Mouse (Mus musculus): ENCODE data around the gene Sgms2. TPM values are rescaled to one million over a fixed set of nuclear protein-coding genes. Genes with fewer than 3 reads are reported as not detected.

The Sgms2 gene
- polyA plus RNA-seq, 1 experiment from 2014 or later, result 13.2 TPM

GRCm38 (mm10) chr3:131296893-131297292, 194.3 kb downstream of the Sgms2 start:
- WGBS, result 91% methylated on average over 7 of the region's 7 CpGs
- H3K9ac ChIP-seq, result no peak overlapping the region
- no peaks in the 10 kb centered on the region for H3K9me3 ChIP-seq
- H3K4me3 ChIP-seq, result no peak overlapping the region
- H3K27ac ChIP-seq, result no peak overlapping the region
- no peaks in the 10 kb centered on the region for H3K36me3 ChIP-seq
- peaks cover 19% of the 10 kb centered on the region for H3K4me1 ChIP-seq
- H3K4me2 ChIP-seq (replicated peaks), result no peak overlapping the region
- no peaks in the 10 kb centered on the region for H3K27me3 ChIP-seq
- ATAC-seq (ENCODE audit: low FRiP score, low read depth), result no peak

GRCm38 (mm10) chr3:131295513-131296200, 195.6 kb downstream of the Sgms2 start:
- ATAC-seq (ENCODE audit: low FRiP score, low read depth), result no peak
- Histone ChIP-seq H3K4me1 (peaks cover 19% of the 10 kb centered on the region), H3K27ac (no peak overlapping the region), H3K36me3 (no peaks in the 10 kb centered on the region), H3K9ac (no peak overlapping the region), H3K4me2 (replicated peaks) (no peak overlapping the region), H3K27me3 (no peaks in the 10 kb centered on the region), H3K4me3 (no peak overlapping the region), H3K9me3 (no peaks in the 10 kb centered on the region)
- WGBS, result 82% methylated on average over 12 of the region's 12 CpGs

GRCm38 (mm10) chr3:131294503-131294902, 196.7 kb downstream of the Sgms2 start:
- Histone ChIP-seq H3K36me3 (no peaks in the 10 kb centered on the region), H3K27ac (no peak overlapping the region), H3K4me2 (replicated peaks) (no peak overlapping the region), H3K9ac (no peak overlapping the region), H3K4me3 (no peak overlapping the region), H3K9me3 (no peaks in the 10 kb centered on the region), H3K27me3 (no peaks in the 10 kb centered on the region), H3K4me1 (peaks cover 19% of the 10 kb centered on the region)
- no peak for ATAC-seq (ENCODE audit: low FRiP score, low read depth)
- WGBS, result 62% methylated on average over 3 of the region's 3 CpGs

GRCm38 (mm10) chr3:131292959-131293358, 198.3 kb downstream of the Sgms2 start:
- no peak overlapping the region for H3K4me2 ChIP-seq (replicated peaks)
- ATAC-seq (ENCODE audit: low FRiP score, low read depth), result no peak
- H3K9me3 ChIP-seq, result no peaks in the 10 kb centered on the region
- WGBS, result 75% methylated on average over 3 of the region's 3 CpGs
- no peak overlapping the region for H3K9ac ChIP-seq
- H3K36me3 ChIP-seq, result no peaks in the 10 kb centered on the region
- no peaks in the 10 kb centered on the region for H3K27me3 ChIP-seq
- peaks cover 5% of the 10 kb centered on the region for H3K4me1 ChIP-seq
- no peak overlapping the region for H3K27ac ChIP-seq
- H3K4me3 ChIP-seq, result no peak overlapping the region

GRCm38 (mm10) chr3:131292349-131292748, 198.9 kb downstream of the Sgms2 start:
- Histone ChIP-seq H3K4me1 (no peaks in the 10 kb centered on the region), H3K4me2 (replicated peaks) (no peak overlapping the region), H3K27me3 (no peaks in the 10 kb centered on the region), H3K9me3 (no peaks in the 10 kb centered on the region), H3K27ac (no peak overlapping the region), H3K36me3 (no peaks in the 10 kb centered on the region), H3K4me3 (no peak overlapping the region), H3K9ac (no peak overlapping the region)
- no peak for ATAC-seq (ENCODE audit: low FRiP score, low read depth)
- WGBS, result 92% methylated on average over 2 of the region's 2 CpGs

- Histone ChIP-seq H3K27me3 (no peaks in the 10 kb centered on the region), H3K9ac (no peak overlapping the region), H3K4me1 (no peaks in the 10 kb centered on the region), H3K4me2 (replicated peaks) (no peak overlapping the region), H3K4me3 (no peak overlapping the region), H3K9me3 (no peaks in the 10 kb centered on the region), H3K27ac (no peak overlapping the region), H3K36me3 (no peaks in the 10 kb centered on the region)
- ATAC-seq (ENCODE audit: low FRiP score, low read depth), result no peak
- 80% methylated on average over 4 of the region's 4 CpGs for WGBS
Observed at GRCm38 (mm10) chr3:131291890-131292289, 199.3 kb downstream of the Sgms2 start.

GRCm38 (mm10) chr3:131274151-131274550, 217.1 kb downstream of the Sgms2 start:
- no peak for ATAC-seq (ENCODE audit: low FRiP score, low read depth)
- WGBS, result 59% methylated on average over 4 of the region's 4 CpGs
- H3K4me1 ChIP-seq, result peaks cover 30% of the 10 kb centered on the region
- peaks cover 7% of the 10 kb centered on the region; the same call in 1 of the 2 replicates for H3K9me3 ChIP-seq
- no peaks in the 10 kb centered on the region for H3K36me3 ChIP-seq
- H3K27ac ChIP-seq, result no peak overlapping the region
- no peaks in the 10 kb centered on the region for H3K27me3 ChIP-seq
- no peak overlapping the region for H3K9ac ChIP-seq
- H3K4me2 ChIP-seq (replicated peaks), result no peak overlapping the region
- no peak overlapping the region for H3K4me3 ChIP-seq

GRCm38 (mm10) chr3:131272374-131273100, 218.7 kb downstream of the Sgms2 start:
- H3K27ac ChIP-seq, result peak overlapping the region; percentile 58
- H3K36me3 ChIP-seq, result no peaks in the 10 kb centered on the region
- H3K4me1 ChIP-seq, result peaks cover 40% of the 10 kb centered on the region
- peak overlapping the region; percentile 80; the same call in 1 of the 2 replicates for H3K9ac ChIP-seq
- H3K4me2 ChIP-seq (replicated peaks), result peak overlapping the region; percentile 65
- H3K9me3 ChIP-seq, result peaks cover 4% of the 10 kb centered on the region; the same call in 1 of the 2 replicates
- ATAC-seq (ENCODE audit: low FRiP score, low read depth), result peak; percentile 19; the same call in 1 of the 2 replicates
- peak overlapping the region; percentile 78 for H3K4me3 ChIP-seq
- 16% methylated on average over 10 of the region's 10 CpGs for WGBS
- no peaks in the 10 kb centered on the region for H3K27me3 ChIP-seq

GRCm38 (mm10) chr3:131271559-131272373, 219.4 kb downstream of the Sgms2 start, which contains the start of gene Hadh:
Gene Hadh (minus strand): TSS chr3:131272101.
- ATAC-seq (ENCODE audit: low FRiP score, low read depth), result peak; percentile 90
- Histone ChIP-seq H3K27me3 (no peaks in the 10 kb centered on the region), H3K27ac (peak within 1 kb of the TSS; percentile 74)

GRCm38 (mm10) chr3:131271157-131271556, 220.1 kb downstream of the Sgms2 start:
- H3K27ac ChIP-seq, result peak overlapping the region; percentile 74; the same call in 1 of the 2 replicates
- H3K9ac ChIP-seq, result peak overlapping the region; percentile 80
- peaks cover 4% of the 10 kb centered on the region; the same call in 1 of the 2 replicates for H3K9me3 ChIP-seq
- H3K4me3 ChIP-seq, result peak overlapping the region; percentile 78
- peaks cover 47% of the 10 kb centered on the region for H3K4me1 ChIP-seq
- no peaks in the 10 kb centered on the region for H3K27me3 ChIP-seq
- peaks cover 8% of the 10 kb centered on the region for H3K36me3 ChIP-seq
- ATAC-seq (ENCODE audit: low FRiP score, low read depth), result no peak
- H3K4me2 ChIP-seq (replicated peaks), result peak overlapping the region; percentile 65
- WGBS, result 9% methylated on average over 8 of the region's 8 CpGs

More at GRCm38 (mm10) chr3:131271559-131272373, 219.4 kb downstream of the Sgms2 start, which contains the start of gene Hadh:
- peaks cover 4% of the 10 kb centered on the region; the same call in 1 of the 2 replicates for H3K9me3 ChIP-seq
- H3K4me2 ChIP-seq (replicated peaks), result peak within 1 kb of the TSS; percentile 65
- H3K4me3 ChIP-seq, result peak within 1 kb of the TSS; percentile 78
- peaks cover 40% of the 10 kb centered on the region for H3K4me1 ChIP-seq
- peak within 1 kb of the TSS; percentile 80 for H3K9ac ChIP-seq
- peaks cover 8% of the 10 kb centered on the region; the same call in 1 of the 2 replicates for H3K36me3 ChIP-seq
- under 1% methylated on average over 53 of the region's 54 CpGs for WGBS

- H3K9ac ChIP-seq, result 0 out of 2 replicates have a peak overlapping the region, but pooled peaks have one; percentile 1
- peaks cover 9% of the 10 kb centered on the region for H3K36me3 ChIP-seq
- H3K4me1 ChIP-seq, result peaks cover 48% of the 10 kb centered on the region
- peak overlapping the region; percentile 78 for H3K4me3 ChIP-seq
- no peak for ATAC-seq (ENCODE audit: low FRiP score, low read depth)
- WGBS, result 56% methylated on average over 6 of the region's 6 CpGs
- H3K27ac ChIP-seq, result no peak overlapping the region
- H3K27me3 ChIP-seq, result no peaks in the 10 kb centered on the region
- no peaks in the 10 kb centered on the region for H3K9me3 ChIP-seq
- peak overlapping the region; percentile 65 for H3K4me2 ChIP-seq (replicated peaks)
Observed at GRCm38 (mm10) chr3:131270381-131270780, 220.8 kb downstream of the Sgms2 start.
